Mouse (Mus musculus): Measurements from ENCODE around the gene Lap3. TPM values are rescaled to one million over a fixed set of nuclear protein-coding genes. Genes with fewer than 3 reads are reported as not detected.

Lap3 gene
- total RNA-seq, 2 experiments from 2014 or later, result 65.9 to 92.5 TPM

Other genes with a start within 250 kb of the Lap3 start
- gene Qdpr, start 43.1 kb upstream of the Lap3 start, total RNA-seq (2021), result 100 to 1,000 TPM; 116 to 128 TPM
- not detected for gene Clrn2, start 39.6 kb upstream of the Lap3 start, total RNA-seq (2021)
- gene Med28, start 26.9 kb downstream of the Lap3 start, total RNA-seq (2021), result 100 to 1,000 TPM in 1 of 2 experiments, 10 to 100 TPM in 1; 89.7 to 103 TPM
- under 1 TPM; 0.20 to 0.22 TPM for gene Fam184b, start 146.2 kb downstream of the Lap3 start, total RNA-seq (2021)
- under 1 TPM; 0.43 to 0.61 TPM for gene Ncapg, start 176.5 kb downstream of the Lap3 start, total RNA-seq (2021)